In the genomic region with DNA sequence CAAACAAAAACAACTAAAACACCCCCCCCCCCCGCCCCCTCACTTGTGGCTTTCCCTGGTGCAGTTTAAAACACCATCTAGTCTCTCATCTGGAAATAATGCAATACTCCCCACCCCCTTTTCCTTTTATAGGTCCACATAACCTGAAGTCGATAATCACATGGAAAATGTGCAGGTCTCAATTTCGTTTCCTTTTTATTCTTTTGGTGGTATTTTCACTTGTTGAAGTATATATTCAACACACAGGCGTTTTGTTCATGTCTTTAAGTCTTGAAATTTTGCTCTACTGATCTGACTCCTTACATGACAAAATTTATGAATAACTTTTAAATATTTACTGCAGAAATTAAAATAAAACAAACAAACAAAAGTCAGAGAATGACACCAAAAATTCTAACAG, we compare ENCODE assay signal across 8 mouse cellular contexts. TPM values are rescaled to one million over a fixed set of nuclear protein-coding genes. Genes with fewer than 3 reads are reported as not detected.
DNase-seq lines count a peak whose midpoint lies in the region; ATAC-seq and TF ChIP-seq lines count a peak whose summit lies in the region.

No protein-coding gene starts in this region.

- no peaks in the 10 kb centered on the region for H3K27me3 ChIP-seq in embryonic facial prominence, embryonic 10.5 days (replicated peaks; ENCODE audit: low read depth, poor library complexity, severe bottlenecking)
- H3K27me3 ChIP-seq in hindbrain, embryonic 14.5 days (ENCODE audit: control insufficient read depth, insufficient read depth, low read length), result no peaks in the 10 kb centered on the region
- no peaks in the 10 kb centered on the region for H3K27me3 ChIP-seq in midbrain, embryonic 16.5 days (ENCODE audit: control insufficient read depth, insufficient read depth, low read depth, low read length)

- peak overlapping the region; percentile 81 for H3K27ac ChIP-seq in left cerebral cortex, adult 2 months
- H3K27ac ChIP-seq in embryonic facial prominence, embryonic 10.5 days (replicated peaks), result peak overlapping the region; percentile 86
- peak overlapping the region; percentile 62 for H3K27ac ChIP-seq in hindbrain, embryonic 14.5 days
- H3K27ac ChIP-seq in midbrain, embryonic 16.5 days (ENCODE audit: low read length), result peak overlapping the region; percentile 71; the same call in 1 of the 2 replicates

- peak overlapping the region; percentile 50 for H3K9ac ChIP-seq in hindbrain, embryonic 14.5 days
- peak overlapping the region; percentile 54 for H3K9ac ChIP-seq in midbrain, embryonic 16.5 days (ENCODE audit: low read depth, low read length)

- no peak for ATAC-seq in hindbrain, embryonic 14.5 days (ENCODE audit: low FRiP score)
- ATAC-seq in midbrain, embryonic 16.5 days, result 0 out of 2 replicates have a peak, but pooled peaks have one; percentile 33
- ATAC-seq in cerebellum, adult (ENCODE audit: insufficient number of reproducible peaks, low FRiP score, low TSS enrichment), result no peak

- H3K4me3 ChIP-seq in left cerebral cortex, adult 2 months, result peak overlapping the region; percentile 47
- peak overlapping the region; percentile 61 for H3K4me3 ChIP-seq in embryonic facial prominence, embryonic 10.5 days
- H3K4me3 ChIP-seq in hindbrain, embryonic 14.5 days (replicated peaks; ENCODE audit: low read length), result peak overlapping the region; percentile 41
- peak overlapping the region; percentile 49 for H3K4me3 ChIP-seq in midbrain, embryonic 16.5 days (ENCODE audit: low read depth, low read length)

- WGBS in embryonic facial prominence, embryonic 10.5 days, result under 1% methylated on average over 4 of the region's 4 CpGs
- 1% methylated on average over 4 of the region's 4 CpGs for WGBS in hindbrain, embryonic 14.5 days
- 2% methylated on average over 4 of the region's 4 CpGs for WGBS in midbrain, embryonic 16.5 days

- DNase-seq in left cerebral cortex, adult 2 months (ENCODE audit: extremely low spot score in 1 of 2, low spot score in 2 of 2), result no peak
- DNase-seq in left cerebral cortex, adult 11 months (ENCODE audit: low spot score), result no peak
- DNase-seq in embryonic facial prominence, embryonic 10.5 days (ENCODE audit: low spot score), result no peak
- peak; percentile 32 for DNase-seq in hindbrain, embryonic 14.5 days (ENCODE audit: low spot score)
- DNase-seq in urinary bladder, postnatal 14 days (ENCODE audit: low spot score), result no peak
- DNase-seq in urinary bladder, postnatal 36 days (ENCODE audit: low spot score in 2 of 2), result no peak

- H3K36me3 ChIP-seq in embryonic facial prominence, embryonic 10.5 days (replicated peaks), result no peaks in the 10 kb centered on the region
- H3K36me3 ChIP-seq in hindbrain, embryonic 14.5 days (replicated peaks; ENCODE audit: control insufficient read depth, insufficient read depth), result no peaks in the 10 kb centered on the region
- no peaks in the 10 kb centered on the region for H3K36me3 ChIP-seq in midbrain, embryonic 16.5 days (ENCODE audit: control insufficient read depth, insufficient read depth, low read length)

- H3K4me1 ChIP-seq in embryonic facial prominence, embryonic 10.5 days, result peaks cover 30% of the 10 kb centered on the region
- peaks cover 7% of the 10 kb centered on the region; the same call in 1 of the 2 replicates for H3K4me1 ChIP-seq in hindbrain, embryonic 14.5 days (replicated peaks; ENCODE audit: control insufficient read depth, insufficient read depth, low read length)
- H3K4me1 ChIP-seq in midbrain, embryonic 16.5 days (ENCODE audit: control insufficient read depth, insufficient read depth, low read length), result peaks cover 15% of the 10 kb centered on the region

- peak overlapping the region; percentile 77 for H3K4me2 ChIP-seq in hindbrain, embryonic 14.5 days (replicated peaks)
- H3K4me2 ChIP-seq in midbrain, embryonic 16.5 days (ENCODE audit: low read length), result peak overlapping the region; percentile 77

- H3K9me3 ChIP-seq in embryonic facial prominence, embryonic 10.5 days, result no peaks in the 10 kb centered on the region
- H3K9me3 ChIP-seq in hindbrain, embryonic 14.5 days (ENCODE audit: control insufficient read depth, low read length), result no peaks in the 10 kb centered on the region
- no peaks in the 10 kb centered on the region for H3K9me3 ChIP-seq in midbrain, embryonic 16.5 days (replicated peaks; ENCODE audit: control insufficient read depth, low read length, poor library complexity, severe bottlenecking)

- TF ChIP-seq CTCF in left cerebral cortex, adult 2 months (IDR thresholded peaks at IDR 0.05), result no peak

- intact Hi-C loops in left cerebral cortex, adult 2 months (cut with DNase I), result loop anchor here (1.0 to 5.0 kb wide), 2 partner anchors 503 to 651 kb away; no protein-coding TSS in a partner anchor

RNA-seq across cellular contexts. Expression of a gene that starts 1.3 kb away (rescaled TPM):
- 1 to 10 TPM; 3.9 to 4.6 TPM for total RNA-seq in left cerebral cortex, adult 2 months (2021)
- polyA plus RNA-seq in embryonic facial prominence, embryonic 10.5 days (2016; fragmentation: Nextera tagmentation; extraction: Ambion mirVana), result 2.8 and 3.6 TPM in 2 replicates
- 2.0 and 2.5 TPM in 2 replicates for polyA plus RNA-seq in hindbrain, embryonic 14.5 days (2014; fragmentation: Nextera tagmentation; extraction: Ambion mirVana)
- 1.5 and 1.9 TPM in 2 replicates for polyA plus RNA-seq in midbrain, embryonic 16.5 days (2015; fragmentation: Nextera tagmentation; extraction: Ambion mirVana)

RNA-seq across cellular contexts. Expression of a gene that starts 57.7 kb away (rescaled TPM):
- total RNA-seq in left cerebral cortex, adult 2 months (2021), result 10 to 100 TPM; 14.0 to 15.5 TPM
- 19.8 and 21.6 TPM in 2 replicates for polyA plus RNA-seq in embryonic facial prominence, embryonic 10.5 days (2016; fragmentation: Nextera tagmentation; extraction: Ambion mirVana)
- 7.2 and 7.9 TPM in 2 replicates for polyA plus RNA-seq in hindbrain, embryonic 14.5 days (2014; fragmentation: Nextera tagmentation; extraction: Ambion mirVana)
- 6.4 and 6.7 TPM in 2 replicates for polyA plus RNA-seq in midbrain, embryonic 16.5 days (2015; fragmentation: Nextera tagmentation; extraction: Ambion mirVana)

RNA-seq across cellular contexts. Expression of a gene that starts 57.9 kb away (rescaled TPM):
- 1 to 10 TPM in 1 of 2 experiments, under 1 TPM in 1; 0.65 to 1.7 TPM for total RNA-seq in left cerebral cortex, adult 2 months (2021)
- polyA plus RNA-seq in embryonic facial prominence, embryonic 10.5 days (2016; fragmentation: Nextera tagmentation; extraction: Ambion mirVana), result 85.3 and 97.2 TPM in 2 replicates
- polyA plus RNA-seq in hindbrain, embryonic 14.5 days (2014; fragmentation: Nextera tagmentation; extraction: Ambion mirVana), result 13.6 and 17.3 TPM in 2 replicates
- polyA plus RNA-seq in midbrain, embryonic 16.5 days (2015; fragmentation: Nextera tagmentation; extraction: Ambion mirVana), result 9.6 and 10.6 TPM in 2 replicates
